ENCODE assay signal across 9 mouse cellular contexts in genomic region chr6:112484316-112484715, GRCm38 (mm10). TPM values are rescaled to one million over a fixed set of nuclear protein-coding genes. Genes with fewer than 3 reads are reported as not detected.
A peak's percentile ranks its signal among the peaks of the same experiment; 100 is the strongest.
DNase-seq lines count a peak whose midpoint lies in the region; ATAC-seq and TF ChIP-seq lines count a peak whose summit lies in the region.
"Had no signal": no experiment of that assay in that cellular context is flagged by ENCODE, and none has a peak within 500 bp of the region (broad histone marks: within the 10 kb centered on the region; RNA-seq: fewer than 3 reads in every experiment).

No protein-coding gene starts in this region.

- intact Hi-C loops in left cerebral cortex, adult 2 months (cut with DNase I): loop anchor here (1.0 to 2.0 kb wide), 2 partner anchors 77 to 120 kb away; no protein-coding TSS in a partner anchor
- intact Hi-C loops in left cerebral cortex, postnatal 10 days (cut with DNase I): loop anchor here (5.0 to 10.0 kb wide), 2 partner anchors 77 to 270 kb away; no protein-coding TSS in a partner anchor

- no peaks in the 10 kb centered on the region for H3K9me3 ChIP-seq in ES-E14 (ENCODE audit: control insufficient read depth, insufficient read depth, low read depth, low read length)
- no peaks in the 10 kb centered on the region for H3K9me3 ChIP-seq in hindbrain, embryonic 14.5 days (ENCODE audit: control insufficient read depth, low read length)
- H3K9me3 ChIP-seq: limb, embryonic 12.5 days had no signal

- H3K4me2 ChIP-seq in hindbrain, embryonic 14.5 days (replicated peaks): no peak overlapping the region
- H3K4me2 ChIP-seq: limb, embryonic 12.5 days had no signal

- peak; percentile 45 to 56 for DNase-seq in left cerebral cortex, adult 2 months (ENCODE audit: extremely low spot score in 1 of 2, low spot score in 2 of 2)
- no peak for DNase-seq in left cerebral cortex, postnatal 10 days (ENCODE audit: extremely low spot score in 1 of 2, low spot score in 2 of 2)
- peak; percentile 34 for DNase-seq in ES-E14 (ENCODE audit: low read depth, low spot score)
- DNase-seq in brain, adult 2 months (ENCODE audit: low read depth, low spot score): peak; percentile 48
- DNase-seq in hindbrain, embryonic 14.5 days (ENCODE audit: low spot score): peak; percentile 51
- DNase-seq in lung, postnatal 10 days: peak; percentile 33
- no peak for DNase-seq in spleen, postnatal 4 days (ENCODE audit: low spot score in 2 of 2)

- TF ChIP-seq CTCF in left cerebral cortex, adult 2 months (IDR thresholded peaks at IDR 0.05): peak; percentile 70

- peaks cover 0 to 6% of the 10 kb centered on the region in 2 experiments; a peak in 1 of 4 replicates for H3K4me1 ChIP-seq in ES-E14 (ENCODE audit: control insufficient read depth in 2 of 2, insufficient read depth in 2 of 2, low read length in 2 of 2, poor library complexity in 1 of 2)
- peaks cover 5% of the 10 kb centered on the region; the same call in 1 of the 2 replicates for H3K4me1 ChIP-seq in hindbrain, embryonic 14.5 days (replicated peaks; ENCODE audit: control insufficient read depth, insufficient read depth, low read length)

- H3K9ac ChIP-seq in ES-E14 (ENCODE audit: insufficient read depth, low read depth, low read length, poor library complexity, severe bottlenecking): no peak overlapping the region
- no peak overlapping the region for H3K9ac ChIP-seq in hindbrain, embryonic 14.5 days
- H3K9ac ChIP-seq: limb, embryonic 12.5 days had no signal

- ATAC-seq in hindbrain, embryonic 14.5 days (ENCODE audit: low FRiP score): no peak

- H3K27ac ChIP-seq in left cerebral cortex, adult 2 months: no peak overlapping the region
- no peak overlapping the region for H3K27ac ChIP-seq in ES-E14 (ENCODE audit: insufficient read depth, low read depth, low read length, poor library complexity, severe bottlenecking)
- no peak overlapping the region for H3K27ac ChIP-seq in hindbrain, embryonic 14.5 days
- H3K27ac ChIP-seq: limb, embryonic 12.5 days had no signal

- peaks cover 34% of the 10 kb centered on the region for H3K27me3 ChIP-seq in hindbrain, embryonic 14.5 days (ENCODE audit: control insufficient read depth, insufficient read depth, low read length)

- in situ Hi-C loops in ES-E14 (cut with MboI; ENCODE audit: low sequenced_read_pairs in 2 of 2, unreplicated experiment in 2 of 2): no loop called here

- H3K4me3 ChIP-seq in left cerebral cortex, adult 2 months: no peak overlapping the region
- no peak overlapping the region for H3K4me3 ChIP-seq in ES-E14 (ENCODE audit: insufficient read depth in 1 of 2, low read depth in 1 of 2, low read length in 2 of 2, poor library complexity in 1 of 2, severe bottlenecking in 1 of 2)
- no peak overlapping the region for H3K4me3 ChIP-seq in hindbrain, embryonic 14.5 days (replicated peaks; ENCODE audit: low read length)
- H3K4me3 ChIP-seq: erythroblast, embryonic 14.5 days; limb, embryonic 12.5 days had no signal

- H3K36me3 ChIP-seq in ES-E14 (ENCODE audit: control insufficient read depth, insufficient read depth, low read length, poor library complexity, severe bottlenecking): no peaks in the 10 kb centered on the region
- H3K36me3 ChIP-seq in hindbrain, embryonic 14.5 days (replicated peaks; ENCODE audit: control insufficient read depth, insufficient read depth): no peaks in the 10 kb centered on the region
- H3K36me3 ChIP-seq: limb, embryonic 12.5 days had no signal

- 4% methylated on average over 4 of the region's 4 CpGs for WGBS in hindbrain, embryonic 14.5 days

TF ChIP-seq in ES-E14, 5 proteins besides CTCF, POLR2A, EP300 and RAD21:
- no peak for TF ChIP-seq CHD2 (IDR thresholded peaks at IDR 0.05; ENCODE audit: low read depth, low read length)
- peak; percentile 64; the same call in 1 of the 2 replicates for TF ChIP-seq ZC3H11A (IDR thresholded peaks at IDR 0.05; ENCODE audit: borderline replicate concordance, low read depth, low read length)

RNA-seq across cellular contexts. Expression of gene Oxtr, which starts 5.4 kb away (rescaled TPM):
- total RNA-seq in left cerebral cortex, adult 2 months (2021): 1 to 10 TPM; 6.5 to 6.9 TPM
- 10 to 100 TPM; 11.6 to 12.3 TPM for total RNA-seq in left cerebral cortex, postnatal 10 days (2021)
- 0.04 and 0.11 TPM in 2 replicates for total RNA-seq in ES-E14 (2012; rRNA removed)
- 1.6 and 1.9 TPM in 2 replicates for polyA plus RNA-seq in hindbrain, embryonic 14.5 days (2014; fragmentation: Nextera tagmentation; extraction: Ambion mirVana)
- polyA plus RNA-seq: erythroblast, embryonic 14.5 days had no signal

RNA-seq across cellular contexts. Expression of gene Cav3, which starts 25.0 kb away (rescaled TPM):
- under 1 TPM in 1 of 2 experiments, not detected in 1; 0.30 TPM for total RNA-seq in left cerebral cortex, adult 2 months (2021)
- total RNA-seq in left cerebral cortex, postnatal 10 days (2021): under 1 TPM; 0.39 to 0.61 TPM
- not detected in 2 replicates for total RNA-seq in ES-E14 (2012; rRNA removed)
- polyA plus RNA-seq in hindbrain, embryonic 14.5 days (2014; fragmentation: Nextera tagmentation; extraction: Ambion mirVana): 0.17 and 0.18 TPM in 2 replicates
- polyA plus RNA-seq: erythroblast, embryonic 14.5 days had no signal

Comparison
In these comparisons a context has a peak if more than half of its experiments do, and no peak if none do; other contexts are left out.
1. DNase-seq: peak in left cerebral cortex, adult 2 months (2 of 2), ES-E14 (single experiment), brain, adult 2 months (single experiment), hindbrain, embryonic 14.5 days (single experiment) and lung, postnatal 10 days (single experiment); none in left cerebral cortex, postnatal 10 days (0 of 2) and spleen, postnatal 4 days (0 of 2).